Mouse (Mus musculus): ENCODE results near the gene Rbm47. TPM values are rescaled to one million over a fixed set of nuclear protein-coding genes. Genes with fewer than 3 reads are reported as not detected.

The Rbm47 gene
- polyA plus RNA-seq, 1 experiment from 2014 or later = 1.8 TPM

DNA sequence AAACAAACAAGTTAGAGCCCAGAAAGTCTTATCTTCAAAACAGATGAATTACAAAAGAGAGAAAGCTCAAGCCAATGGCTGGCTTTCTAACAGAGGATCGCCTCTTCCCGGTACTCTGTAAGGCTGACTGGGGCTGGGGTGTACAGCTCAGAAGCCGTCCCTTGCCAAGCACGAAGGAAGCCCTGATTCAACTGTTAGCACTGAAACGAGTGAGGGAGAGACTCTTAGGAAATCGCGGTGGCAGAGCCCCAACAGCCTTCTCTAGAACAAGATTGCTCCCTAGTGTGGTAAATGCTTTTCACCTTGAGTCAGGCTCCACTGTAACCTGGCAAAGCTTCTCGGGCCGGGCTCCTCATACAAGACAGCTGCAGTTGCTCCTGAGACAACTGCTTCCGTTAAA, 95.5 kb downstream of the Rbm47 start:
- Histone ChIP-seq H3K9ac (ENCODE audit: low read length) (no peak overlapping the region; the same call in 1 of the 2 replicates), H3K4me2 (ENCODE audit: low read length) (peak overlapping the region; percentile 41), H3K4me1 (ENCODE audit: control insufficient read depth in 2 of 2, insufficient read depth in 2 of 2, low read length in 2 of 2) (peaks cover 0 to 6% of the 10 kb centered on the region in 2 experiments; a peak in 1 of 4 replicates), H3K9me3 (ENCODE audit: control insufficient read depth, low read length) (no peaks in the 10 kb centered on the region), H3K36me3 (ENCODE audit: control insufficient read depth, insufficient read depth, low read length) (no peaks in the 10 kb centered on the region), H3K4me3 (ENCODE audit: control insufficient read depth in 1 of 2, insufficient read depth in 1 of 2, low read depth in 1 of 2, low read length in 2 of 2) (no peak overlapping the region), H3K27me3 (ENCODE audit: control insufficient read depth, insufficient read depth, low read length) (no peaks in the 10 kb centered on the region), H3K27ac (replicated peaks in 1 of 2; ENCODE audit: control insufficient read depth in 1 of 2, insufficient read depth in 1 of 2, low read depth in 2 of 2, low read length in 2 of 2) (no peak overlapping the region)
- ATAC-seq (ENCODE audit: insufficient number of reproducible peaks, insufficient read depth, low FRiP score, low read depth) = no peak
- 23% methylated on average over 10 of the region's 10 CpGs for WGBS

DNA sequence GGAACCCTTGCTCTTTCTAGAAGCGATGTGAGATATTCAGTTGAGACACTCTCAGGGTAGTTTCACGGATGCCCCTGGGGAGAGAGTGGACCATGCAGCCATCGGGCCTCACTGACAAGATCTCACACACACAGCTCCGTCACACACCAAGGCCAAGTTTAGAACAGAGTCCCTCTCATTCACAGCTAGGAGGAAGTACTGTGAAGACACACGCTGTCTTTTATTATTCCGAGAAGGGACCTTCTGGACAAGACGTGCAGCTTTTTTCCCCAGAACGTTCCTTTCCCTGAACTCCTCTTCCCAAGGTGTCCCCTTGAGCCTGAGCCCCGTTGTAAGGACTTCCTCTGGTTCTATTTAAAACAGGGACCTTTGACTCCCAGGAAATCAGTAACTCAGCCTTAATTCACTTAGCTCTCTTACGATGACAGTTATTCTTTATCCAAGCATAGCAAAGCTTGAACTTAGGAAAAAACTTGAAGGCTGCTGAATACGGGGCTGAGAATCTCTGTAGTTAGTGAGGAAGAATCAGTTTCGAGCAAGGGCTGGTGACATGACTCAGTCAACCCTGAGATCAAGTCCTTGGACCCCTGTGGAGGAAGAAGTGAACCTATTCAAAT, 96.1 kb downstream of the Rbm47 start:
- 67% methylated on average over 12 of the region's 12 CpGs for WGBS
- Histone ChIP-seq H3K9ac (ENCODE audit: low read length) (peak overlapping the region; percentile 11; the same call in 1 of the 2 replicates), H3K4me3 (ENCODE audit: control insufficient read depth in 1 of 2, insufficient read depth in 1 of 2, low read depth in 1 of 2, low read length in 2 of 2) (no peak overlapping the region)

DNA sequence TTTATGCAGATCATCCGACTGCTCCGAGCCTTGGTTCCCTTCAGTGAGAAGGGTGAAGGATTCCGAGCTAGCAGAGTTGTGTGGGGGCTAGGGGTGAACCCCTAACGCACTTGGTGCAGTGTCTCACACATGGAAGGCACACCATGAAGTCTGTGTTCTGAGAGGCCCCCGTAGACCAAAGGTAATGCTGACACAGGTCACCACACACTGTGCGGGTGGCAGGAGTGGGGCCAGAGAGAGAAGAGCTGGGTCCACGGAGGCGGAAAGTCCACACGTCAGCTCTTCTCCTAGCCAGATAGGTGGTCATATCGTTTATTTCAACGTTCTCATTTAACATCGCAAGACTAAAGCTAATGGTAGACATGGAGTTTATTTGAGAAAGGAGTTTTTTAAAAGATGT, 97.0 kb downstream of the Rbm47 start:
- Histone ChIP-seq H3K4me3 (ENCODE audit: control insufficient read depth in 1 of 2, insufficient read depth in 1 of 2, low read depth in 1 of 2, low read length in 2 of 2) (no peak overlapping the region), H3K9ac (ENCODE audit: low read length) (no peak overlapping the region), H3K36me3 (ENCODE audit: control insufficient read depth, insufficient read depth, low read length) (no peaks in the 10 kb centered on the region), H3K4me1 (ENCODE audit: control insufficient read depth in 2 of 2, insufficient read depth in 2 of 2, low read length in 2 of 2) (peaks cover 0 to 3% of the 10 kb centered on the region in 2 experiments; a peak in 1 of 4 replicates), H3K27ac (replicated peaks in 1 of 2; ENCODE audit: control insufficient read depth in 1 of 2, insufficient read depth in 1 of 2, low read depth in 2 of 2, low read length in 2 of 2) (no peak overlapping the region), H3K27me3 (ENCODE audit: control insufficient read depth, insufficient read depth, low read length) (no peaks in the 10 kb centered on the region), H3K4me2 (ENCODE audit: low read length) (no peak overlapping the region), H3K9me3 (ENCODE audit: control insufficient read depth, low read length) (no peaks in the 10 kb centered on the region)
- WGBS = 91% methylated on average over 12 of the region's 12 CpGs
- ATAC-seq (ENCODE audit: insufficient number of reproducible peaks, insufficient read depth, low FRiP score, low read depth) = no peak

More for the DNA sequence above, 96.1 kb downstream of the Rbm47 start:
- H3K4me2 ChIP-seq (ENCODE audit: low read length) = no peak overlapping the region
- no peaks in the 10 kb centered on the region for H3K9me3 ChIP-seq (ENCODE audit: control insufficient read depth, low read length)
- no peak overlapping the region for H3K27ac ChIP-seq (replicated peaks in 1 of 2; ENCODE audit: control insufficient read depth in 1 of 2, insufficient read depth in 1 of 2, low read depth in 2 of 2, low read length in 2 of 2)
- peaks cover 0 to 3% of the 10 kb centered on the region in 2 experiments; a peak in 1 of 4 replicates for H3K4me1 ChIP-seq (ENCODE audit: control insufficient read depth in 2 of 2, insufficient read depth in 2 of 2, low read length in 2 of 2)
- no peaks in the 10 kb centered on the region for H3K36me3 ChIP-seq (ENCODE audit: control insufficient read depth, insufficient read depth, low read length)
- no peak for ATAC-seq (ENCODE audit: insufficient number of reproducible peaks, insufficient read depth, low FRiP score, low read depth)
- H3K27me3 ChIP-seq (ENCODE audit: control insufficient read depth, insufficient read depth, low read length) = no peaks in the 10 kb centered on the region

DNA sequence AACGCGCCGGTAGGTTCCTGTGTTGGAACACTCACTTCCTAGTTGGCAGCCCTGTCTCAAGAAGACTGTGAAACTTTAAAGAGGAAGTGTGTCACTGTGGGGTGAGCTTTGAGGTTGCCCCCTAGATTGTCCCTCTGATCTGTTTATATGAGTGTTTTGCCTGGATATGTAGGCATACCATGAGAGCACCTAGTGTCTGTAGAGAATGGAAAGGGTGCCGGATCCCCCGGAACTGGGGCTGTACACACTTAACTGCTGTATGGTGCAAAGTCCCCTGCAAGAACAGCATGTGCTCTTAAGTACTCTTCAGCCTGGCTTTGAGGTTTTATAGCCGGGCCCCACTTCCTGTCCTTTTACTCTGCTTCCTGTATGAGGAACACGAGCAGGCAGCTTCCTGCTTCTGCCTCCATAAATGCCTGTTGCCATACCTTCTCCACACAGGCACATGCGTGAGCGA, 97.9 kb downstream of the Rbm47 start:
- Histone ChIP-seq H3K27ac (replicated peaks in 1 of 2; ENCODE audit: control insufficient read depth in 1 of 2, insufficient read depth in 1 of 2, low read depth in 2 of 2, low read length in 2 of 2) (no peak overlapping the region), H3K4me1 (ENCODE audit: control insufficient read depth in 2 of 2, insufficient read depth in 2 of 2, low read length in 2 of 2) (peaks cover 3 to 5% of the 10 kb centered on the region in 2 experiments; a peak in 3 of 4 replicates), H3K4me2 (ENCODE audit: low read length) (no peak overlapping the region), H3K9me3 (ENCODE audit: control insufficient read depth, low read length) (no peaks in the 10 kb centered on the region), H3K27me3 (ENCODE audit: control insufficient read depth, insufficient read depth, low read length) (no peaks in the 10 kb centered on the region), H3K4me3 (ENCODE audit: control insufficient read depth in 1 of 2, insufficient read depth in 1 of 2, low read depth in 1 of 2, low read length in 2 of 2) (no peak overlapping the region), H3K36me3 (ENCODE audit: control insufficient read depth, insufficient read depth, low read length) (no peaks in the 10 kb centered on the region), H3K9ac (ENCODE audit: low read length) (no peak overlapping the region)
- 70% methylated on average over 9 of the region's 9 CpGs for WGBS
- ATAC-seq (ENCODE audit: insufficient number of reproducible peaks, insufficient read depth, low FRiP score, low read depth) = no peak

DNA sequence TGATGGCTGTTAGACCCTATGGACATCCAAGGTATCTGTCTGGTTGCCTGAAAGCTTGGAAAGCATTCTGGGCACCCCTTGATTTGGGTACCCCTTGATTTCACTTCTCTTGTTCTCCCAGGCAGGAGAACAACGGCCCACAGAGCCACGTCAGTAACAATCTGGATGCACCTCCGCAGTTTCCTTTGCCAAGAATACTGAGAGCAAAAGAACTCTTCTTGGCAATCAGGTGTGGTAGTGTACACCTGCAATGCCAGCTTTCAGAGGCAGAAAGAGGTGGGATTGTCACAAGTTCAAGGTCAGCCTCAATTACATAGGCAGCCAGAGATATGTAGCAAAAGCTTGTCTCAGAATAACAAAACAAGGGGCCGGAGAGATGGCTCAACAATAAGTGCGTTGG, 98.7 kb downstream of the Rbm47 start:
- no peaks in the 10 kb centered on the region for H3K9me3 ChIP-seq (ENCODE audit: control insufficient read depth, low read length)
- no peaks in the 10 kb centered on the region for H3K27me3 ChIP-seq (ENCODE audit: control insufficient read depth, insufficient read depth, low read length)
- no peak for ATAC-seq (ENCODE audit: insufficient number of reproducible peaks, insufficient read depth, low FRiP score, low read depth)
- no peak overlapping the region for H3K4me3 ChIP-seq (ENCODE audit: control insufficient read depth in 1 of 2, insufficient read depth in 1 of 2, low read depth in 1 of 2, low read length in 2 of 2)
- no peak overlapping the region for H3K4me2 ChIP-seq (ENCODE audit: low read length)
- WGBS = 87% methylated on average over 5 of the region's 5 CpGs
- peaks cover 7 to 8% of the 10 kb centered on the region in 2 experiments for H3K4me1 ChIP-seq (ENCODE audit: control insufficient read depth in 2 of 2, insufficient read depth in 2 of 2, low read length in 2 of 2)
- H3K9ac ChIP-seq (ENCODE audit: low read length) = no peak overlapping the region
- no peak overlapping the region for H3K27ac ChIP-seq (replicated peaks in 1 of 2; ENCODE audit: control insufficient read depth in 1 of 2, insufficient read depth in 1 of 2, low read depth in 2 of 2, low read length in 2 of 2)
- no peaks in the 10 kb centered on the region for H3K36me3 ChIP-seq (ENCODE audit: control insufficient read depth, insufficient read depth, low read length)

DNA sequence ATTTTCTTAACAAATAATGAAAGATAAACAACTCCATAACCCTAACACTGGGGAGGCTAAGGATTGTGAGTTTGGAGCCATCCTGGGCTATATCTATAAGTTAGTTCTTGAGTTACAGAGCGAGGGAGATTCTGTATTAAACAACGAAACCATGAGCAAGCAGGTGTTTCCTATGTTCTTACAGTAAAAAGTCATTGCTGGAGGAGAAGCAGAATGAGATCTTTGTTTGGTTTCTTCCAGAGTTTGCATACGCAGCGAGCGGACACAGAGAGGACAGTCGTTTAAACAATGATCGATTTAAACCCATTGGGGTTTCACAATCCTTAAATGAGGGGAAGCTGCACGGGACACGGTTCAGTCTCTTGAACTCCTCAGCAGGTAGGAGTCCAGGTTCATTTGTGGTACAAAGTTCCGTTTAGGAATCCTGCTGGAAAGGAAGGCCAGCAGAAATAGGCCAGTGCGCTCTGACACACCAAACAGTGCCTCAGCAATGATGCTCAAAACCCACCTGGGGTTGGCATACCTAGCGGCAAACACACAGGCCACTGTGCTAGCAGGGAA, 99.2 kb downstream of the Rbm47 start:
- peaks cover 7 to 8% of the 10 kb centered on the region in 2 experiments for H3K4me1 ChIP-seq (ENCODE audit: control insufficient read depth in 2 of 2, insufficient read depth in 2 of 2, low read length in 2 of 2)
- WGBS = 87% methylated on average over 12 of the region's 12 CpGs
- H3K9me3 ChIP-seq (ENCODE audit: control insufficient read depth, low read length) = no peaks in the 10 kb centered on the region
- H3K4me3 ChIP-seq (ENCODE audit: control insufficient read depth in 1 of 2, insufficient read depth in 1 of 2, low read depth in 1 of 2, low read length in 2 of 2) = no peak overlapping the region
- no peak for ATAC-seq (ENCODE audit: insufficient number of reproducible peaks, insufficient read depth, low FRiP score, low read depth)
- no peaks in the 10 kb centered on the region for H3K36me3 ChIP-seq (ENCODE audit: control insufficient read depth, insufficient read depth, low read length)
- H3K27ac ChIP-seq (replicated peaks in 1 of 2; ENCODE audit: control insufficient read depth in 1 of 2, insufficient read depth in 1 of 2, low read depth in 2 of 2, low read length in 2 of 2) = no peak overlapping the region
- no peak overlapping the region for H3K9ac ChIP-seq (ENCODE audit: low read length)
- H3K4me2 ChIP-seq (ENCODE audit: low read length) = no peak overlapping the region
- H3K27me3 ChIP-seq (ENCODE audit: control insufficient read depth, insufficient read depth, low read length) = no peaks in the 10 kb centered on the region

DNA sequence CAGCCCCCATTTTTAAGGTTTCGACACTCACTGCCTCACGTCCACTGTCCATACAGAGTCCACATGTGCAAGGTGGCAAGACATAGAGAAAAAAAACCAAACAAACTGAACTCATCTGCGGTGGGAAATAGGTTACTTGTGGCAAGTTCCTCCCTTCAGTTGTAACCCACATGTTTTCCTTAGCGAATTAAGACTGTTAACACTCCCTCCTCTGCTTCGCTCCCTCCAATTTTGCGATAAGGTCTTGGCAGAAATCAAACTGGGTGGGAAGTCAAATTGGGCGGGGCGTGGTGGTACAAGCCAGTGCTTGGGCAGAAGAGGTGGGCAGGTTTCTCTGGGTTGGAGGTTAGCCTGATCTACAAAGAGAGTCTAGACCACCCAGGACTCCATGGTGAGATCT, 101.2 kb downstream of the Rbm47 start:
- WGBS = 77% methylated on average over 8 of the region's 8 CpGs
- H3K4me3 ChIP-seq (ENCODE audit: control insufficient read depth in 1 of 2, insufficient read depth in 1 of 2, low read depth in 1 of 2, low read length in 2 of 2) = no peak overlapping the region
- H3K4me1 ChIP-seq (ENCODE audit: control insufficient read depth in 2 of 2, insufficient read depth in 2 of 2, low read length in 2 of 2) = peaks cover 4 to 16% of the 10 kb centered on the region in 2 experiments
- no peak overlapping the region for H3K27ac ChIP-seq (replicated peaks in 1 of 2; ENCODE audit: control insufficient read depth in 1 of 2, insufficient read depth in 1 of 2, low read depth in 2 of 2, low read length in 2 of 2)
- no peak overlapping the region for H3K4me2 ChIP-seq (ENCODE audit: low read length)
- H3K9me3 ChIP-seq (ENCODE audit: control insufficient read depth, low read length) = no peaks in the 10 kb centered on the region
- H3K27me3 ChIP-seq (ENCODE audit: control insufficient read depth, insufficient read depth, low read length) = no peaks in the 10 kb centered on the region
- no peak for ATAC-seq (ENCODE audit: insufficient number of reproducible peaks, insufficient read depth, low FRiP score, low read depth)
- no peak overlapping the region for H3K9ac ChIP-seq (ENCODE audit: low read length)
- no peaks in the 10 kb centered on the region for H3K36me3 ChIP-seq (ENCODE audit: control insufficient read depth, insufficient read depth, low read length)

All from heart, embryonic 14.5 days (tissue).